Mouse (Mus musculus) kidney, postnatal 36 days (tissue): ENCODE results near the gene Scml4.

ENCODE experiments used
- DNase-seq, 2 experiments: peaks; one replicate each; pipeline ENCODE4 v3.0.0; 2021 to 2022; ENCODE audit warnings: mixed read lengths in 2 of 2

The Scml4 gene

DNA sequence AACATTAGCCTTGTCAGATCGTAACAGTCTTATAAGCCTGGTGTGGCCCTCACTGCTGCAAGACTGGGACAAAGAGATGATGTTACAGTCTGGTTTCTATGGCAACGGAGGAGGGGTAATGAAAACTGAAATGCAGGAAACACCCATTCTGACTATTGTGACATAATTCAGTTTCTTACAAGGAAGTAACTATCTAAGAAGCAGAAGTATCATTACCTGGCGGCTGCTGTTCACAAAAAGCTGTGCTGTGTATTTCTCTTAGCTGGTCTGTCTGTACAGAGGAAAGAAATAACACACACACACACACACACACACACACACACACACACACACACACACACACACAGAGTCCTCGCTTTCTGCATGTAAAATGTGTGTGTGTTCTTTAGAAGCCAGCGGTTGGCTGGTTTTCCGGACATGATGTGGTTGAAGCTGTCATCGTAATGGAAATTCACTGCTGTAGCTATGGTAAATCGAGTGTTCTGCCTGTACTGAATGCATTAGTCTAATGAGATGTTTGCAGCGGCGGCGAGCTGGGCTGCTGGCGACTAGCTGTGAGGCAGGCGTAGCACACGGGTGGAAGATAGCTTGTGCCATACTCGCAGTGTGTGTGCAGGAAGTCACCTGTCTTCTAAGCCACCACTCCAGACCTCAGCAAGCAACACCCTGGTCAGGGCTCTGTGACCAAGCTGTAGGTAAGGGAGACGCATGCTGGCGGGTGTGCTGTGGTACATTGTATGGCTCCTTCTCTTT lies at the start of gene Scml4:
TSS of gene Scml4 (plus strand) at position 212 of the 753 bp plus-strand sequence.
- DNase-seq, result peak; percentile 25 to 27

DNA sequence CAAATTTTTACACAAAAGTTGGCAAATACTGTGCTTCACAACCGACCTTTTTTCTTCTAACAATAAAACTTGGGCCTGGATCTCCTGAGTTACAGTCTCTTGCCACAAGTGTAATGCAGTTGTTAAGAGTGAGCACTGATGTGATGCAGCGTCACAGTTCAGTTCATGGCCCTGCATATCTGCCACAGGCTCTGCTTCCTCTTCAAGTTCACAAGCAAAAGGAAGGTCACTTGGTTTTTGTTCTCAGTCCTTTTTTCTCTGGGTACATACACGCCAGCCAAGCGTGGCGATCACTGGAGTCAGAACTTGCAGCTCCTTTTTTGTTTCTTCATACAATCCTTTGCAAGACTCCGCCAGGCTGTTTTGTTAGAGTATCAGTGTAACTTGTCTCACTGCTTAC lies 34.2 kb upstream of the Scml4 start:
- DNase-seq, result no peak

DNA sequence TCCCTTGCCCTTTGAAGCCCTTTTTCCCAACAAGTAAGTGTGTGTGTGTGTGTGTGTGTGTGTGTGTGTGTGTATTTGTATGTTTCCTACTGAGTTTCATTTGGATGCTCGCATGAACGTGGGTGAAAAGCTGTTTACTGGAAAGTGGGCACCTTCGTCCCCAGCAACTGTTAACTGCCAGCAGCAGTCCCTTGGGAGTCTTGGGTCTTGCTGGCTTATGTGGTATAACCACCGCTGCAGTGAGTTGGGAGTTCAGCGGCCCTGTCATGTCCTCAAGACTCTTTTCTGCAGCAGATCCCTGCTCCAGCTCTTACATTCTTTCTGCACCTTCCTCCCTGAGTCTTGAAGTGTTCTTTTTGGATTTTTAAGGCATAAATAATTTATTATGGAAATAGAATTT lies 33.0 kb upstream of the Scml4 start:
- no peak for DNase-seq

- no peak for DNase-seq
Measured at GRCm38 (mm10) chr10:42830007-42830406, 30.2 kb upstream of the Scml4 start.

GRCm38 (mm10) chr10:42830409-42830808 lies 29.8 kb upstream of the Scml4 start:
- DNase-seq, result peak in 1 of 2 experiments; percentile 14

DNA sequence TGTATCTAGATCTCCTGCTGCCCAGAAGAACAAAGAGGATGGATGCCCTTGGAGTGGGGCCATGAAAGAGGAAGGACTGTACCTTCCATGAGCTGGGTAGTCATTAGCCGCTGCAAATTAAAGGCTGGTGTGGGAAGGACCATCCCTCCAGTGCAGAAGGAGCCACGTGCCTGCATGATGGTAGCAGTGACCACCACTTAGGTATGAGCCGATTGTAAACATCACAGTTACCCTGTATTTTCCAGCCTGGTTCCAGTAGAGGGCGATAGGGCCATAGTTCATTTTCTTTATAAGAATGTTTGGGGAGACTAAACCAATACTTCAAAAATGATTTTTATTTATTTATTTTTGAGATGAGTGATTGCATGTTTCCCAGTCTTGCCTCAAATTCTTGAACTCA lies 27.5 kb upstream of the Scml4 start:
- peak in 1 of 2 experiments; percentile 15 for DNase-seq

GRCm38 (mm10) chr10:42833871-42834727 lies 26.1 kb upstream of the Scml4 start:
- no peak for DNase-seq

GRCm38 (mm10) chr10:42838106-42838505 lies 22.1 kb upstream of the Scml4 start:
- no peak for DNase-seq

DNA sequence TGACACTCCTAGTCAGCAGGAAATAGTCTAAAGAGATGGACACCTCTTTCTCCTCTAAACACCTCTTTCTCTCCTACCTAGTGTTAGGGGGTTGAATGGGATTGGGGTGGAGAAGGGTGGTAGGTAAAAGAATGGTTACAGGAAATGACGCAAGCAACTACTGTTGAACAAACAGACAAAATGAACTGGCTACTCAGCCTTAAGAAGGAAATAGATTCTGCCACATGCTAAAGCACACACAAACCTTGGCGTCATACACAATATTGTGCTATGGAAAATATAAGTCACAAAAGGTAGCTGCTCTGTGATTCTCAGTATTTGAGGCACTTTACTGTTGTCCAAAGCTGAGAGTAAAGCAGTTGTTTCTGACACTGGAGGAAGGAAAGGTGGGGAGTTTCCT lies 21.4 kb upstream of the Scml4 start:
- DNase-seq, result no peak

DNA sequence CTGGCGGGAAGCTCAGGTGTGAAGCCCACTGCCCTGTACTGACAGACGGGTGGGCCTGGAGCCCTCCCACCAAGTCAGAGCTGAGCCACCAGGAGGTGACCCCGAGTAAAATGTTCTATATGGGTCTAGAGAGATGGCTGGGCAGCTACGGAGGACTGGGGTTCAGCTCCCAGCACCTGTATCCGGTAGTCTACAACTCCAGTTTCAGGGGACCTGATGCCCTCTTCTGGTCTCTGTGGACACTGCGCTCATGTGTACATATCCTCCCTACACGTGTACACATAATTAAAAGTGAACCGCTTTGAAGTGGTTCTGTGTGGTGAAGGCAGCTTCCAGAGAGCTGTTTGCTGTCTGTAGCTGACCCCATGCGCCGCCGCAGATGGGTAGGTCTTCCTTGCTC lies 20.1 kb upstream of the Scml4 start:
- DNase-seq, result no peak

DNA sequence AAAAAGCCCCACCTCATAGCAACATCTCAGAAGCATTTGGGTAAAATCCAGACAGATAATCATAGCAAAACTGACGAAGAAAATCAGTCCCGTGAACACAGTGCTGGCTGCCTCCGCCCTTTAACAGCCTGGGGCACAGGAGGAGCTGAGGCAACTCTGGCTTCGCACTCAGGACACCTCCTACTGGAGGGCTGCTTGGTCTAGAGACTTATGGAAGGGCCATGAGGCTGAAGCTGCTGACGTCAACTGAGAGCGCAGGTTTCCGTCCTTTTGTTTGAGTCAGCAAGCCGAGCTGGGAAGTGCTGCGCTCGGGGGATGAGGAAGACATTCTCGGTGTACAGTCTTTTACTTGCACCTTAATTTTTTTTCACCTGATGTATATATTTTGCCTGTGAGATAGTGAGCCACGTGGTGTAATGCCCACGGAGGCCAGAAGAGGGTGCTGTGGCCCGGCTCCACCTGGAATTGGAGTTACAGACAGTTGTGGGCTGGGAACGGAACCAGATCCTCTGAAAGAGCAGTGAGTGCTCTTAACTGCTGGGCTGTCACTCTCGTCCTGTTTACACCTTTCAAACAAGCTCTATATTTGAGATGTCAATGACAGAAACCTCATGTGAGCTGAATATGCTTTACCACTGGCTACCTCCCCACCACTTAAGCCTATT lies 18.5 kb upstream of the Scml4 start:
- DNase-seq, result peak in 1 of 2 experiments; percentile 33

- DNase-seq, result peak; percentile 45 to 87
Measured at GRCm38 (mm10) chr10:42842358-42842757, 17.8 kb upstream of the Scml4 start.

GRCm38 (mm10) chr10:42843416-42843815 lies 16.8 kb upstream of the Scml4 start:
- DNase-seq, result peak; percentile 33 to 44

- no peak for DNase-seq
Measured at GRCm38 (mm10) chr10:42845480-42845879, 14.7 kb upstream of the Scml4 start.

- DNase-seq, result no peak
Measured at GRCm38 (mm10) chr10:42848179-42849080, 11.7 kb upstream of the Scml4 start.

GRCm38 (mm10) chr10:42849081-42849400 lies 11.1 kb upstream of the Scml4 start:
- no peak for DNase-seq

DNA sequence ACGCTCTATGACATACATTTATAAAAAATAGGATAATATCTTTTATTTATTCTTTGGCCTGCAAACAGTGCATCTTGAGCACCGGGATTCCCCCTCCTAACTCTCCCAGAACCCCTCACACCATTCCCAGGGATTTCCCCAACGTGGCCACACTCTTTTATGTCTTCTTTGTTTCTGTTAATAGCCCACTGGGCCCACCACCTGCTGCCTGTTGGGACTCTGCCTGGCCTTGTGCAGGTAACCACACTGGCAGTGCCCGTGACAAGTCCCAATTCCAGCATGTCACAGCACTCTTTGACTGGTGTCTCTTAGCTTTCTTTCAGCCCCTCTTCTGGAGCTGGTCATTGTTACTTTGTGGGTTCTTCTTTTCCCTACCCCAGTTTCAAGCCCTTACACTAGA lies 5.3 kb upstream of the Scml4 start:
- no peak for DNase-seq

DNA sequence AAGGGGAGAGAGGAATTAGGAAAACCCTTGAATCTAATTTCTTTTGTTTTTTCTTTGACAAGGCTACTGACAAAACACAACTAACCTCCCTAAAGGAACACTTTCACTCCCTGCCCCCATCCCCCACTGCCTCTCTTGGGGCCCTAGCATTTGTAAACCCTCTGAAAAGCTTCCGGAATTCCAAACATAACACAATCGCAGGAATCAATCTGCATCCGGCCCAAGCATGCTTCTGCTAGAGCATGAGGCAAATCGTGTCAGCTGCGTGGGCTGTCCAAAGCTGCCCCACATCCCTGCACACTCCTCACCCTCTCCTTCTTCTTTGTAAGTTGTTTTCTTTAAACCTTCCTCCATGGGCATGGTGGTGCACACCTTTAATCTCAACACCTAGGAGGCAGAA lies 4.9 kb upstream of the Scml4 start:
- peak; percentile 36 to 66 for DNase-seq

GRCm38 (mm10) chr10:42856574-42856973 lies 3.6 kb upstream of the Scml4 start:
- no peak for DNase-seq

GRCm38 (mm10) chr10:42857021-42857420 lies 3.1 kb upstream of the Scml4 start:
- no peak for DNase-seq

DNA sequence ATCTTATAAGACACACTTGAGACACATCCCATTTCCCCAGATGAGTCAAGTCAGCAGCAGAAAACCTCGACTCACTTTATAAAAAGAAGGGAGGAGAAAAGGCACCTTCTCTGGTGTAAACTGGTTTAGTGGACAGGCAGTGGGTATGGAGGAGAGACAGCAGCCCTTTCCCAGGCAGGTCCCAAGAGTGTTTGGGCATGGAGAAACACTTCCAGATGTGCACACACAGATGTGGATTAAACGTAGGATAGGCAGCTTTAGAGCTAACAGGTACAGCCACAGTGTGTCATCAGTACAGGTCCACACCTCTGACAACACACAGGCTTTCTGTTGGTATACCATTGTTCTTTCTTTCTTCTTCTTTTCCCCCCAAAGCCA lies 400 bp upstream of the Scml4 start:
- DNase-seq, result no peak

GRCm38 (mm10) chr10:42861446-42861845 lies 1.3 kb downstream of the Scml4 start:
- DNase-seq, result no peak
